Mouse (Mus musculus) spleen, postnatal 4 days (tissue): ENCODE data around the gene Mapk6.
"Not testable (repeated sequence)": the region's sequence is repeated elsewhere in the genome, so short reads cannot be mapped to it uniquely, and the experiment has no call there.

Experiments used
- DNase-seq, 2 experiments: peaks; one replicate each; pipeline ENCODE4 v3.0.0; 2022; ENCODE audit warnings: low spot score in 2 of 2

Mapk6 gene

GRCm38 (mm10) chr9:75382825-75383224 is 27.0 kb downstream of the Mapk6 start:
- DNase-seq: no peak

GRCm38 (mm10) chr9:75378774-75379173 is 31.0 kb downstream of the Mapk6 start:
- no peak for DNase-seq

GRCm38 (mm10) chr9:75376428-75376827 is 33.4 kb downstream of the Mapk6 start:
- DNase-seq: no peak

- no peak for DNase-seq
Measured at GRCm38 (mm10) chr9:75375606-75376005, 34.2 kb downstream of the Mapk6 start.

- DNase-seq: no peak
Measured at GRCm38 (mm10) chr9:75368779-75369178, 41.0 kb downstream of the Mapk6 start.

GRCm38 (mm10) chr9:75366191-75366590 is 43.6 kb downstream of the Mapk6 start:
- no peak for DNase-seq

- no peak for DNase-seq
Measured at GRCm38 (mm10) chr9:75365195-75365594, 44.6 kb downstream of the Mapk6 start.

- DNase-seq: not testable (repeated sequence)
Measured at GRCm38 (mm10) chr9:75363702-75364101, 46.1 kb downstream of the Mapk6 start.

- DNase-seq: no peak
Measured at GRCm38 (mm10) chr9:75363001-75363400, 46.8 kb downstream of the Mapk6 start.

- no peak for DNase-seq
Measured at GRCm38 (mm10) chr9:75362201-75362600, 47.6 kb downstream of the Mapk6 start.

GRCm38 (mm10) chr9:75361699-75362098 is 48.1 kb downstream of the Mapk6 start:
- peak; percentile 70 to 93 for DNase-seq

GRCm38 (mm10) chr9:75357087-75357654 is 52.6 kb downstream of the Mapk6 start:
- no peak for DNase-seq

- no peak for DNase-seq
Measured at GRCm38 (mm10) chr9:75355783-75356182, 54.0 kb downstream of the Mapk6 start.

- no peak for DNase-seq
Measured at GRCm38 (mm10) chr9:75353094-75353493, 56.7 kb downstream of the Mapk6 start.

- no peak for DNase-seq
Measured at GRCm38 (mm10) chr9:75348641-75349040, 61.2 kb downstream of the Mapk6 start.

GRCm38 (mm10) chr9:75348066-75348465 is 61.7 kb downstream of the Mapk6 start:
- DNase-seq: no peak

GRCm38 (mm10) chr9:75347458-75347857 is 62.3 kb downstream of the Mapk6 start, which contains the start of gene Bcl2l10:
TSS of gene Bcl2l10 (plus strand) at chr9:75347758.
- no peak for DNase-seq

GRCm38 (mm10) chr9:75342433-75342832 is 67.4 kb downstream of the Mapk6 start:
- DNase-seq: no peak

- DNase-seq: no peak
Measured at GRCm38 (mm10) chr9:75338016-75338415, 71.8 kb downstream of the Mapk6 start.

GRCm38 (mm10) chr9:75334440-75334839 is 75.4 kb downstream of the Mapk6 start:
- DNase-seq: no peak

- no peak for DNase-seq
Measured at GRCm38 (mm10) chr9:75330821-75331220, 79.0 kb downstream of the Mapk6 start.

GRCm38 (mm10) chr9:75328047-75328446 is 81.8 kb downstream of the Mapk6 start:
- DNase-seq: no peak

GRCm38 (mm10) chr9:75322099-75322885 is 87.5 kb downstream of the Mapk6 start:
- no peak for DNase-seq
